16 mouse cellular contexts compared by ENCODE assay signal in genomic region chr7:45436444-45436843, GRCm38 (mm10). TPM values are rescaled to one million over a fixed set of nuclear protein-coding genes. Genes with fewer than 3 reads are reported as not detected.
A peak's percentile ranks its signal among the peaks of the same experiment; 100 is the strongest.
DNase-seq lines count a peak whose midpoint lies in the region; ATAC-seq and TF ChIP-seq lines count a peak whose summit lies in the region.
"Had no signal": no experiment of that assay in that cellular context is flagged by ENCODE, and none has a peak within 500 bp of the region (broad histone marks: within the 10 kb centered on the region; RNA-seq: fewer than 3 reads in every experiment).

No protein-coding gene starts in this region.

- no peak for ATAC-seq in forebrain, embryonic 12.5 days (ENCODE audit: low FRiP score)
- no peak for ATAC-seq in forebrain, postnatal 0 days
- no peak for ATAC-seq in hindbrain, embryonic 15.5 days (ENCODE audit: low FRiP score, low read depth)
- ATAC-seq in hindbrain, embryonic 12.5 days (ENCODE audit: low FRiP score) = no peak
- no peak for ATAC-seq in limb, embryonic 11.5 days (ENCODE audit: insufficient number of reproducible peaks, low FRiP score, low TSS enrichment, low read depth)

- H3K36me3 ChIP-seq in forebrain, embryonic 12.5 days (replicated peaks) = peaks cover 24% of the 10 kb centered on the region
- H3K36me3 ChIP-seq in forebrain, postnatal 0 days (ENCODE audit: insufficient read depth) = no peaks in the 10 kb centered on the region
- peaks cover 8% of the 10 kb centered on the region; the same call in 1 of the 2 replicates for H3K36me3 ChIP-seq in hindbrain, embryonic 15.5 days
- peaks cover 21% of the 10 kb centered on the region for H3K36me3 ChIP-seq in hindbrain, embryonic 12.5 days
- peaks cover 3% of the 10 kb centered on the region for H3K36me3 ChIP-seq in limb, embryonic 11.5 days (ENCODE audit: control insufficient read depth, insufficient read depth, low read length)

- DNase-seq in forebrain, postnatal 0 days = no peak
- DNase-seq in limb, embryonic 11.5 days (ENCODE audit: low spot score) = no peak
- DNase-seq in testis, postnatal 14 days (ENCODE audit: low spot score) = no peak
- no peak for DNase-seq in layer of hippocampus, adult 18-20 months (ENCODE audit: low spot score in 2 of 2)
- DNase-seq: adrenal gland, adult 2 months; B cell, adult 2 months; cerebellum, adult 11 months; kidney, adult 9 months; lung, postnatal 36 days; right cerebral cortex, postnatal 14 days had no signal

- 0 out of 2 replicates have a peak, but pooled peaks cover 4% of the 10 kb centered on the region for H3K27me3 ChIP-seq in forebrain, embryonic 12.5 days
- no peaks in the 10 kb centered on the region for H3K27me3 ChIP-seq in forebrain, postnatal 0 days (ENCODE audit: insufficient read depth, low read length)
- H3K27me3 ChIP-seq in hindbrain, embryonic 15.5 days = no peaks in the 10 kb centered on the region
- H3K27me3 ChIP-seq in hindbrain, embryonic 12.5 days = no peaks in the 10 kb centered on the region
- no peaks in the 10 kb centered on the region for H3K27me3 ChIP-seq in limb, embryonic 11.5 days (ENCODE audit: control insufficient read depth, insufficient read depth, low read length)

- H3K4me1 ChIP-seq in forebrain, embryonic 12.5 days = peaks cover 45% of the 10 kb centered on the region
- peaks cover 19% of the 10 kb centered on the region for H3K4me1 ChIP-seq in forebrain, postnatal 0 days (ENCODE audit: insufficient read depth)
- peaks cover 43% of the 10 kb centered on the region for H3K4me1 ChIP-seq in hindbrain, embryonic 15.5 days (replicated peaks)
- H3K4me1 ChIP-seq in hindbrain, embryonic 12.5 days = peaks cover 43% of the 10 kb centered on the region
- H3K4me1 ChIP-seq in brown adipose tissue, adult 24 weeks (ENCODE audit: control insufficient read depth, insufficient read depth, insufficient read length, low read length) = peaks cover 14% of the 10 kb centered on the region
- peaks cover 36% of the 10 kb centered on the region for H3K4me1 ChIP-seq in limb, embryonic 11.5 days (ENCODE audit: control insufficient read depth, insufficient read depth, low read length)

- no peak for TF ChIP-seq CTCF in forebrain, postnatal 0 days (IDR thresholded peaks at IDR 0.05; ENCODE audit: low read depth)

- H3K9ac ChIP-seq in forebrain, embryonic 12.5 days = peak overlapping the region; percentile 85; the same call in 1 of the 2 replicates
- H3K9ac ChIP-seq in forebrain, postnatal 0 days = no peak overlapping the region
- H3K9ac ChIP-seq in hindbrain, embryonic 15.5 days = no peak overlapping the region
- H3K9ac ChIP-seq in hindbrain, embryonic 12.5 days = no peak overlapping the region
- no peak overlapping the region for H3K9ac ChIP-seq in limb, embryonic 11.5 days (ENCODE audit: low read length)

- 93% methylated on average over 5 of the region's 5 CpGs for WGBS in forebrain, embryonic 12.5 days
- WGBS in forebrain, postnatal 0 days = 93% methylated on average over 5 of the region's 5 CpGs
- 94% methylated on average over 5 of the region's 5 CpGs for WGBS in hindbrain, embryonic 15.5 days
- 93% methylated on average over 5 of the region's 5 CpGs for WGBS in hindbrain, embryonic 12.5 days
- WGBS in limb, embryonic 11.5 days = 89% methylated on average over 5 of the region's 5 CpGs

- H3K4me2 ChIP-seq in forebrain, embryonic 12.5 days = no peak overlapping the region
- H3K4me2 ChIP-seq in forebrain, postnatal 0 days (ENCODE audit: low read depth) = no peak overlapping the region
- peak overlapping the region; percentile 77; the same call in 1 of the 2 replicates for H3K4me2 ChIP-seq in hindbrain, embryonic 15.5 days
- no peak overlapping the region; the same call in 1 of the 2 replicates for H3K4me2 ChIP-seq in hindbrain, embryonic 12.5 days (replicated peaks)
- 0 out of 2 replicates have a peak overlapping the region, but pooled peaks have one; percentile 36 for H3K4me2 ChIP-seq in limb, embryonic 11.5 days (ENCODE audit: low read depth, severe bottlenecking)

- no peaks in the 10 kb centered on the region for H3K9me3 ChIP-seq in forebrain, embryonic 12.5 days
- no peaks in the 10 kb centered on the region for H3K9me3 ChIP-seq in forebrain, postnatal 0 days (ENCODE audit: low read length)
- no peaks in the 10 kb centered on the region for H3K9me3 ChIP-seq in hindbrain, embryonic 15.5 days
- no peaks in the 10 kb centered on the region for H3K9me3 ChIP-seq in hindbrain, embryonic 12.5 days (replicated peaks)
- H3K9me3 ChIP-seq in limb, embryonic 11.5 days (ENCODE audit: control insufficient read depth, low read length) = no peaks in the 10 kb centered on the region

- H3K27ac ChIP-seq in forebrain, embryonic 12.5 days = no peak overlapping the region
- H3K27ac ChIP-seq in forebrain, postnatal 0 days (ENCODE audit: low read depth, low read length) = no peak overlapping the region
- no peak overlapping the region for H3K27ac ChIP-seq in hindbrain, embryonic 15.5 days (replicated peaks)
- H3K27ac ChIP-seq in hindbrain, embryonic 12.5 days = no peak overlapping the region
- H3K27ac ChIP-seq in brown adipose tissue, adult 24 weeks (replicated peaks; ENCODE audit: low read depth, low read length) = peak overlapping the region; percentile 95; the same call in 1 of the 2 replicates
- 0 out of 2 replicates have a peak overlapping the region, but pooled peaks have one; percentile 12 for H3K27ac ChIP-seq in limb, embryonic 11.5 days (replicated peaks; ENCODE audit: low read depth, low read length)

- H3K4me3 ChIP-seq in forebrain, embryonic 12.5 days (replicated peaks) = no peak overlapping the region
- no peak overlapping the region for H3K4me3 ChIP-seq in forebrain, postnatal 0 days (ENCODE audit: low read depth, low read length)
- no peak overlapping the region for H3K4me3 ChIP-seq in hindbrain, embryonic 15.5 days
- H3K4me3 ChIP-seq in hindbrain, embryonic 12.5 days = no peak overlapping the region
- peak overlapping the region; percentile 76 for H3K4me3 ChIP-seq in brown adipose tissue, adult 24 weeks (ENCODE audit: insufficient read depth, low read depth, low read length)
- H3K4me3 ChIP-seq in limb, embryonic 11.5 days (ENCODE audit: low read depth, low read length) = no peak overlapping the region

RNA-seq across cellular contexts. Expression of gene Ruvbl2, which starts 1.5 kb away (rescaled TPM):
- polyA plus RNA-seq in forebrain, embryonic 12.5 days (2016; fragmentation: Nextera tagmentation; extraction: Ambion mirVana) = 167 and 175 TPM in 2 replicates
- total RNA-seq in forebrain, postnatal 0 days (2014; rRNA removed) = 123 and 149 TPM in 2 replicates
- 98.3 and 104 TPM in 2 replicates for polyA plus RNA-seq in forebrain, postnatal 0 days (2015; fragmentation: Nextera tagmentation; extraction: Ambion mirVana)
- 108 and 110 TPM in 2 replicates for polyA plus RNA-seq in hindbrain, embryonic 15.5 days (2015; fragmentation: Nextera tagmentation; extraction: Ambion mirVana)
- polyA plus RNA-seq in hindbrain, embryonic 12.5 days (2016; fragmentation: Nextera tagmentation; extraction: Ambion mirVana) = 124 and 129 TPM in 2 replicates
- 75.4 and 79.6 TPM in 2 replicates for polyA plus RNA-seq in brown adipose tissue, adult 24 weeks (2012; ENCODE audit: insufficient read depth, insufficient read length, missing spikeins)
- 184 and 187 TPM in 2 replicates for polyA plus RNA-seq in limb, embryonic 11.5 days (2014; fragmentation: Nextera tagmentation; extraction: Ambion mirVana)
- 10 to 100 TPM; 34.6 to 37.7 TPM for total RNA-seq in layer of hippocampus, adult 18-20 months (2021)

RNA-seq across cellular contexts. Expression of gene Gys1, which starts 1.8 kb away (rescaled TPM):
- 28.7 and 30.7 TPM in 2 replicates for polyA plus RNA-seq in forebrain, embryonic 12.5 days (2016; fragmentation: Nextera tagmentation; extraction: Ambion mirVana)
- 9.8 and 11.4 TPM in 2 replicates for total RNA-seq in forebrain, postnatal 0 days (2014; rRNA removed)
- 8.6 and 12.3 TPM in 2 replicates for polyA plus RNA-seq in forebrain, postnatal 0 days (2015; fragmentation: Nextera tagmentation; extraction: Ambion mirVana)
- 23.4 and 25.1 TPM in 2 replicates for polyA plus RNA-seq in hindbrain, embryonic 15.5 days (2015; fragmentation: Nextera tagmentation; extraction: Ambion mirVana)
- polyA plus RNA-seq in hindbrain, embryonic 12.5 days (2016; fragmentation: Nextera tagmentation; extraction: Ambion mirVana) = 34.8 TPM in 2 replicates
- 90.6 and 112 TPM in 2 replicates for polyA plus RNA-seq in brown adipose tissue, adult 24 weeks (2012; ENCODE audit: insufficient read depth, insufficient read length, missing spikeins)
- 39.1 and 41.8 TPM in 2 replicates for polyA plus RNA-seq in limb, embryonic 11.5 days (2014; fragmentation: Nextera tagmentation; extraction: Ambion mirVana)
- total RNA-seq in layer of hippocampus, adult 18-20 months (2021) = 10 to 100 TPM; 13.5 to 15.4 TPM

RNA-seq across cellular contexts. Expression of gene Lhb, which starts 15.8 kb away (rescaled TPM):
- polyA plus RNA-seq in forebrain, embryonic 12.5 days (2016; fragmentation: Nextera tagmentation; extraction: Ambion mirVana) = 0.50 TPM in 1 of 2 replicates, not detected in the other
- total RNA-seq in forebrain, postnatal 0 days (2014; rRNA removed) = 0.43 TPM in 1 of 2 replicates, not detected in the other
- 0.36 and 1.0 TPM in 2 replicates for polyA plus RNA-seq in forebrain, postnatal 0 days (2015; fragmentation: Nextera tagmentation; extraction: Ambion mirVana)
- 0.92 and 2.0 TPM in 2 replicates for polyA plus RNA-seq in hindbrain, embryonic 15.5 days (2015; fragmentation: Nextera tagmentation; extraction: Ambion mirVana)
- polyA plus RNA-seq in hindbrain, embryonic 12.5 days (2016; fragmentation: Nextera tagmentation; extraction: Ambion mirVana) = 1.0 and 1.6 TPM in 2 replicates
- not detected in 2 replicates for polyA plus RNA-seq in brown adipose tissue, adult 24 weeks (2012; ENCODE audit: insufficient read depth, insufficient read length, missing spikeins)
- polyA plus RNA-seq in limb, embryonic 11.5 days (2014; fragmentation: Nextera tagmentation; extraction: Ambion mirVana) = not detected in 2 replicates
- total RNA-seq in layer of hippocampus, adult 18-20 months (2021) = under 1 TPM in 1 of 2 experiments, not detected in 1; 0.50 TPM
- total RNA-seq: adrenal gland, adult 2 months; left cerebral cortex, adult 8-10 months; neutrophil, adult 5-6 weeks had no signal
- polyA plus RNA-seq: adrenal gland, adult 2 months had no signal

RNA-seq across cellular contexts. Expression of gene Ntf5, which starts 22.9 kb away (rescaled TPM):
- polyA plus RNA-seq in forebrain, embryonic 12.5 days (2016; fragmentation: Nextera tagmentation; extraction: Ambion mirVana) = 0.32 and 0.65 TPM in 2 replicates
- total RNA-seq in forebrain, postnatal 0 days (2014; rRNA removed) = 0.24 TPM in 1 of 2 replicates, not detected in the other
- 0.07 and 0.11 TPM in 2 replicates for polyA plus RNA-seq in forebrain, postnatal 0 days (2015; fragmentation: Nextera tagmentation; extraction: Ambion mirVana)
- 0.17 TPM in 1 of 2 replicates, not detected in the other for polyA plus RNA-seq in hindbrain, embryonic 15.5 days (2015; fragmentation: Nextera tagmentation; extraction: Ambion mirVana)
- polyA plus RNA-seq in hindbrain, embryonic 12.5 days (2016; fragmentation: Nextera tagmentation; extraction: Ambion mirVana) = 1.2 and 1.3 TPM in 2 replicates
- not detected in 2 replicates for polyA plus RNA-seq in brown adipose tissue, adult 24 weeks (2012; ENCODE audit: insufficient read depth, insufficient read length, missing spikeins)
- polyA plus RNA-seq in limb, embryonic 11.5 days (2014; fragmentation: Nextera tagmentation; extraction: Ambion mirVana) = 3.8 and 4.1 TPM in 2 replicates
- not detected for total RNA-seq in layer of hippocampus, adult 18-20 months (2021)
- total RNA-seq: adrenal gland, adult 2 months; neutrophil, adult 5-6 weeks had no signal
- polyA plus RNA-seq: adrenal gland, adult 2 months had no signal

RNA-seq across cellular contexts. Expression of gene Ftl1, which starts 23.2 kb away (rescaled TPM):
- 5,523 and 5,537 TPM in 2 replicates for polyA plus RNA-seq in forebrain, embryonic 12.5 days (2016; fragmentation: Nextera tagmentation; extraction: Ambion mirVana)
- total RNA-seq in forebrain, postnatal 0 days (2014; rRNA removed) = 2,541 and 3,015 TPM in 2 replicates
- 5,542 and 6,210 TPM in 2 replicates for polyA plus RNA-seq in forebrain, postnatal 0 days (2015; fragmentation: Nextera tagmentation; extraction: Ambion mirVana)
- 5,657 and 5,762 TPM in 2 replicates for polyA plus RNA-seq in hindbrain, embryonic 15.5 days (2015; fragmentation: Nextera tagmentation; extraction: Ambion mirVana)
- 5,718 and 6,089 TPM in 2 replicates for polyA plus RNA-seq in hindbrain, embryonic 12.5 days (2016; fragmentation: Nextera tagmentation; extraction: Ambion mirVana)
- polyA plus RNA-seq in brown adipose tissue, adult 24 weeks (2012; ENCODE audit: insufficient read depth, insufficient read length, missing spikeins) = 1,179 and 1,214 TPM in 2 replicates
- 4,688 and 5,046 TPM in 2 replicates for polyA plus RNA-seq in limb, embryonic 11.5 days (2014; fragmentation: Nextera tagmentation; extraction: Ambion mirVana)
- total RNA-seq in layer of hippocampus, adult 18-20 months (2021) = 100 to 1,000 TPM; 230 to 234 TPM

Comparison
In these comparisons a context has a peak if more than half of its experiments do, and no peak if none do; other contexts are left out.
1. H3K4me2 ChIP-seq: peak in hindbrain, embryonic 15.5 days (single experiment) and limb, embryonic 11.5 days (single experiment); none in forebrain, embryonic 12.5 days (single experiment), forebrain, postnatal 0 days (single experiment) and hindbrain, embryonic 12.5 days (single experiment).
2. H3K27ac ChIP-seq: peak in brown adipose tissue, adult 24 weeks (single experiment) and limb, embryonic 11.5 days (single experiment); none in forebrain, embryonic 12.5 days (single experiment), forebrain, postnatal 0 days (single experiment), hindbrain, embryonic 15.5 days (single experiment) and hindbrain, embryonic 12.5 days (single experiment).